Mouse (Mus musculus) hindbrain, embryonic 10.5 days (tissue): ENCODE results near the gene Defb36. TPM values are rescaled to one million over a fixed set of nuclear protein-coding genes. Genes with fewer than 3 reads are reported as not detected.

Source experiments
- DNase-seq: peaks from one replicate; pipeline ENCODE4 v3.0.0-alpha.2; 2017; ENCODE audit warnings: low spot score
- H3K27ac ChIP-seq: fragments of 300-500 bp; sonication (generic); 2 replicates; pipeline ENCODE4 v1.5.1; 2016; ENCODE audit warnings: mild to moderate bottlenecking, moderate library complexity
- H3K27me3 ChIP-seq: fragments of 300-500 bp; sonication (generic); 2 replicates; pipeline ENCODE4 v1.6.1; 2016; ENCODE audit warnings: mild to moderate bottlenecking; ENCODE audit not compliant: poor library complexity, insufficient read depth, severe bottlenecking
- H3K36me3 ChIP-seq: fragments of 300-500 bp; sonication (generic); 2 replicates; pipeline ENCODE4 v1.6.1; 2016; ENCODE audit warnings: mild to moderate bottlenecking, moderate library complexity
- H3K4me1 ChIP-seq: fragments of 300-500 bp; sonication (generic); replicated peaks from 2 replicates; pipeline ENCODE4 v1.6.1; 2016; ENCODE audit warnings: mild to moderate bottlenecking
- H3K4me3 ChIP-seq: fragments of 300-500 bp; sonication (generic); 2 replicates; pipeline ENCODE4 v1.5.1; 2016; ENCODE audit warnings: mild to moderate bottlenecking, moderate library complexity
- H3K9me3 ChIP-seq: fragments of 300-500 bp; sonication (generic); 2 replicates; pipeline ENCODE4 v1.6.1; 2016; ENCODE audit warnings: mild to moderate bottlenecking, moderate library complexity
- WGBS: fragments of 180-500 bp; shearing (Covaris S2); methylation state at CpG from one replicate; pipeline ENCODE4 v1.1.7; 2016; 5-methylcytosine and 5-hydroxymethylcytosine counted together
- polyA plus RNA-seq: library from polyadenylated mRNA; unstranded; fragments of >200 nt; fragmentation: Nextera tagmentation; extraction: Ambion mirVana; gene quantifications from 2 replicates; pipeline ENCODE4 v1.2.1, GENCODE M21; 2016

Defb36 gene
- not detected in 2 replicates for polyA plus RNA-seq

DNA sequence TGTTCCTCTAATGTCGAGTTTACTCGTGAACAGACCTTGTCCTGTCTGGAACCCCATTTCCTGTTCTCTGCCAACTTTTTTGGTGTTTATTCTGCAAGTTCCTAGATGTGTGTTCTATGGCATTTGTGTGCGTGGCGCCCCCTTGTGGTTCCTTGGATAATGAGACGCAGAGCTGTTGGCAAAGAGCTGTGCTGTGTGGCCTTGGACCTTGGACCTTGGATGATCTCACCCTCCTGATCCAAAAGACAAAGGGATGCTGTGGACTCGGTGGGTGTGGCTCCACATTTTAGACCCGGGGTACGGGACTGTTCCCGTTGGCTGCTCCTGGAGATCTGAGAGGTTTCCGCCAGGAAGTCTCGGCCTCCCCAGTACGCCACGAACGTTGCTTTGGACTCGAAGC, at the start of gene Defb36:
Gene Defb36, plus strand, starts transcription at position 271 of the 400 bp plus-strand sequence.
- H3K36me3 ChIP-seq: no peaks in the 10 kb centered on the region
- H3K4me3 ChIP-seq: no peak within 1 kb of the TSS
- DNase-seq: peak; percentile 26
- H3K9me3 ChIP-seq: 0 out of 2 replicates have a peak, but pooled peaks cover 3% of the 10 kb centered on the region
- no peak within 1 kb of the TSS for H3K27ac ChIP-seq
- no peaks in the 10 kb centered on the region for H3K4me1 ChIP-seq
- 85% methylated on average over 15 of the region's 15 CpGs for WGBS
- H3K27me3 ChIP-seq: no peaks in the 10 kb centered on the region

DNA sequence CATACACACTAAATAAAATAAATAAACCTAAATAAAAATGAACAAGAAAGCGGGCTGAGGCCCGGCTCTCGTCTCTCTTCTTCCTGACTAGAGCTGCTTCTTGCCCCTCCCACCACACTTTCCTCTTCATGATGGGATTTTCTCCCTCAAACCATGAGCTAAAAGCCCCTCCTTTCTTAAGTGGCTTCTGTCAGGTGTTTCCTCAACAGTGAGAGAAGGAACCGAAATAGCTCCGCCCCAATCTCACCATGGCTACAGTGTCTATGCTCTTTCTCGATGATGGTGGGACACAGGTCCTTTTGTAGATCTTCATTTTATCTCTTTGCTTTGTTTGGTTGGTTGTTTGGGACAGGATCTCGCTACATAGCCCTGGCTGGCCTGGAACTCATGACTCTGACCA, 47.5 kb upstream of the Defb36 start:
- no peak for DNase-seq
- no peak overlapping the region for H3K4me3 ChIP-seq
- H3K27ac ChIP-seq: no peak overlapping the region
- H3K9me3 ChIP-seq: no peaks in the 10 kb centered on the region
- H3K4me1 ChIP-seq: peaks cover 7% of the 10 kb centered on the region; the same call in 1 of the 2 replicates
- no peaks in the 10 kb centered on the region for H3K36me3 ChIP-seq
- WGBS: 88% methylated on average over 7 of the region's 7 CpGs
- no peaks in the 10 kb centered on the region for H3K27me3 ChIP-seq

DNA sequence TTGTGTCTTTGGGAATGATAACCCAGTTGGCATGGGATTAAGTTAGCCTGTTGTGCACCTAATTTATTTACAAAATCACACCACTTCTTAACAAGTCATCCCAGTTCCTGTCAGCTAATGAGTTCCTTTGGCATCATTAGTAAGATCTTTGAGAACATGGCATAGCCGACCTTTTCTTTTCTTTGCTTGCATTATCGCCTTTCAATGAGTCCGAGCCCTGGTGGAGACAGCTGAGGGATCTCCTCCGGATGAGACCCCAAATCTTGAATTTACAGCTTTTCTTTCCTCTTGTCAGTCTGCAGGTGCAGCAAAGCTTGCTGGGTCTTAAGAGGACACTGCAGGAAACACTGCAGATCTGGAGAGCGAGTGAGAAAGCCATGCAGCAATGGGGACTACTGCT, 35.1 kb upstream of the Defb36 start, which contains the start of gene Gm17416:
Gene Gm17416, plus strand, starts transcription at position 301 of the 400 bp plus-strand sequence.
- H3K27me3 ChIP-seq: no peaks in the 10 kb centered on the region
- H3K27ac ChIP-seq: no peak within 1 kb of the TSS
- H3K4me3 ChIP-seq: no peak within 1 kb of the TSS
- H3K4me1 ChIP-seq: no peaks in the 10 kb centered on the region
- no peaks in the 10 kb centered on the region for H3K9me3 ChIP-seq
- H3K36me3 ChIP-seq: no peaks in the 10 kb centered on the region
- WGBS: 89% methylated on average over 5 of the region's 5 CpGs
- DNase-seq: no peak

DNA sequence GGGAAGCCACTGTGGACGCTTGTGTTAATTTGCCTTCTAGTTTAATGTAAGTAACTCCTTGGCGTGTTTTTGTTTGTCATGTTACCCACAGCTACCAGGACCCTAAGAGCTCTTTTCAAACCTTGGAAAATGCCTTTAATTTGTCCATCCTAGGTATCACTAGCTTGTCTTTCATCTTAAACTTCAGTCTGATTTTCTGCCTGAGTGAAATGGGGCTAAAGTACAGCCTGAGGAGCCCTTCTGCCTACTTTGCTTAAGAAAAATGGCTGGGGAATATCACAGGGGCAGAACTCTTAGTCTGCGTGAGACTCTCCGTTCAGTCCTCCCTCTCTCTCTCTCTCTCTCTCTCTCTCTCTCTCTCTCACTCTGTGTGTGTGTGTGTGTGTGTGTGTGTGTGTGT, 34.2 kb upstream of the Defb36 start:
- H3K36me3 ChIP-seq: no peaks in the 10 kb centered on the region
- no peaks in the 10 kb centered on the region for H3K9me3 ChIP-seq
- DNase-seq: no peak
- no peaks in the 10 kb centered on the region for H3K27me3 ChIP-seq
- 83% methylated on average over 4 of the region's 4 CpGs for WGBS
- H3K4me3 ChIP-seq: no peak overlapping the region
- no peak overlapping the region for H3K27ac ChIP-seq
- H3K4me1 ChIP-seq: no peaks in the 10 kb centered on the region

DNA sequence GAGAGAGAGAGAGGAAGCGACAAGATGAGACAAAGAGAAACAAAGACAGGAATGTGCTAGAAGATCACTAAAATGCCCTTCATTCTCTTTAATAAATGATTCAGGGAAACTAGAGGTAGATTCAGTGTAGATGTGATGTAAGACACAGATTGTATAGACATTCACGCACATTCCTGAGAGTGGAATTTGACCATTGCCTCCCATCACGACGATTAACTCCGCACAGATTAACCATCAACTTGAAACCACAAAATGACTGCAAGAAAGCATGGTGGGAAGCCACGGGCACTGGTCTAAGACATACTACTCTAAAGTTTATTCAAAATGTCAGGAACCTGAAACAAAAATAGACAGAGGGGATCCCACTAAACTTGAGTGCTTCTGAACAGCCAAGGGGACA, 33.8 kb upstream of the Defb36 start:
- Histone ChIP-seq H3K27me3 (no peaks in the 10 kb centered on the region), H3K36me3 (no peaks in the 10 kb centered on the region), H3K9me3 (no peaks in the 10 kb centered on the region), H3K4me1 (no peaks in the 10 kb centered on the region), H3K27ac (no peak overlapping the region), H3K4me3 (no peak overlapping the region)
- 85% methylated on average over 6 of the region's 6 CpGs for WGBS
- no peak for DNase-seq

DNA sequence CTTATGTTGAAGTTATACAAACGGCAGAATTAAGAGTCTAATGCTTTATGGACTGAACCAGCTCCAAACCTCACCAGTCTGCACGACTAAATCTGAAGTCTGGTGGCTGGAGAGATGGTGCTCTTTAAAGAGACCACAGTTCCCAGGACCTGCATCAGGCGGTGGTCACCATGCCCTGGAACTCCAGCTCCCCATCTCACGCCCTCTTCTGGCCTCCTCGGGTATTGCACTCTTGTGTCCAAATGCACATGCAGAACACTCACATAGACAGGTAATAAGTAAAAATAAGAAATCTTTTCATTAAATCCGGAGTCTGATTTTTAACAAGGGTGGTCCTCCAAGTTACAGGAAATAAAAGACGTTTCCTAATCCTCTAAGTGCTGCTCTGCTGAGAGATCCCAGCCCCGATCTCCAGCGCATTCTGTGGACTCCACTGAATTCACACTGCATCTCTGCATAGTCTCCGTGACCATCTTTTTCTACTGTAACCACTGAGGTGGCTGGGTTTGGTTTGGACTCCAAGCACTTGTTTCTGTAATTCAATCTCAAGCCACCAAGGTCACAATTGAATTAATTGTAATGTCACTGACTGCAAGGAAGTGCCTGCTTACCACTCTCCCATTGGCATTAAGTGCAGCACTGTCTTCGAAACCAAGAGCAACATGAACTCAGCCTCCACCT, 31.9 kb upstream of the Defb36 start, which contains the start of gene Defb21:
Gene Defb21, plus strand, starts transcription at position 631 of the 681 bp plus-strand sequence.
- H3K4me1 ChIP-seq: no peaks in the 10 kb centered on the region; the same call in 1 of the 2 replicates
- H3K27me3 ChIP-seq: no peaks in the 10 kb centered on the region
- no peaks in the 10 kb centered on the region for H3K36me3 ChIP-seq
- H3K9me3 ChIP-seq: no peaks in the 10 kb centered on the region
- WGBS: 63% methylated on average over 11 of the region's 11 CpGs
- H3K27ac ChIP-seq: no peak within 1 kb of the TSS
- H3K4me3 ChIP-seq: no peak within 1 kb of the TSS
- peak; percentile 22 for DNase-seq

DNA sequence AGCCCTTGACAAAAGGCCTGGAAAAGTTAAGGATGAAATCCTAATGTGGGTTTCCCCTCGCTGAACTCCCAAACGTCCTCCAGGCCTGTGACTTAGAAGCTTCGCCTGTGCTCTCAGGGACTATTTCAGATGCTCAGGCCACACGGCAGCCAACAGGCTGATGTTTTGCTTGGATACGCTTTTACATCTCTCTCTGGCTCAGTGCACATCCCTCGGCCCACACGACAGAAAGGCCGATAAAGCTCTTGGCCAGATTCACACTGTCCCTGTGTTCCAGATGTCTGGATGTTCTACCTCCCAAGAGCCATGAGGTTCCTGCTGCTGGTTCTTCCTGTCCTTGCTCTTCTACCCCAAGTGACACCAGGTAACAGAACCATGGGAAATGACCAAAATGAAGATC, 30.6 kb upstream of the Defb36 start:
- no peak for DNase-seq
- Histone ChIP-seq H3K27ac (no peak overlapping the region), H3K9me3 (no peaks in the 10 kb centered on the region), H3K27me3 (no peaks in the 10 kb centered on the region), H3K4me3 (no peak overlapping the region), H3K4me1 (no peaks in the 10 kb centered on the region; the same call in 1 of the 2 replicates), H3K36me3 (no peaks in the 10 kb centered on the region)
- WGBS: 89% methylated on average over 8 of the region's 8 CpGs

DNA sequence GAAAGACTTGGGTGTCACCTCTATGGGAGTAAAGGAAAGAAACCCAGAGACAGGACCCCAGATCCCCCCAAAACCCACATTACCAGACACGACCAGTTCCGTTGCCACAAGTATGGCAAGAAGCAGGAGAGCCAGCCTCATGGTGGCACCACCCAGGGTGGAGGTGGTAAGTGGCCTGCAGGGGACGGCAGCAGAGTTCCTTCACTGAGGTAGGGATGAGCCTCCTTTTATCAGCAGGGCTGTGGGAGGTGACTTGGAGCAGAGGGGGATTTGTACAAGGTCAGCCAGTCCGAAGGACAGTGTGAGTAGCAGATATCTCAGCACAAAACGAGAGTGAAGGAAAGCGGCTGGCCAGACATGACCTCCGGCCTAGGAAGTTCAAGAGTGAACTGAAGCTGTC, 24.0 kb upstream of the Defb36 start, which contains the start of gene Defb19:
Gene Defb19, minus strand, starts transcription at position 206 of the 400 bp plus-strand sequence.
- H3K27me3 ChIP-seq: no peaks in the 10 kb centered on the region
- no peak for DNase-seq
- H3K27ac ChIP-seq: no peak within 1 kb of the TSS
- H3K36me3 ChIP-seq: no peaks in the 10 kb centered on the region
- H3K9me3 ChIP-seq: no peaks in the 10 kb centered on the region
- H3K4me3 ChIP-seq: no peak within 1 kb of the TSS
- peaks cover 2% of the 10 kb centered on the region; the same call in 1 of the 2 replicates for H3K4me1 ChIP-seq
- 72% methylated on average over 7 of the region's 7 CpGs for WGBS

DNA sequence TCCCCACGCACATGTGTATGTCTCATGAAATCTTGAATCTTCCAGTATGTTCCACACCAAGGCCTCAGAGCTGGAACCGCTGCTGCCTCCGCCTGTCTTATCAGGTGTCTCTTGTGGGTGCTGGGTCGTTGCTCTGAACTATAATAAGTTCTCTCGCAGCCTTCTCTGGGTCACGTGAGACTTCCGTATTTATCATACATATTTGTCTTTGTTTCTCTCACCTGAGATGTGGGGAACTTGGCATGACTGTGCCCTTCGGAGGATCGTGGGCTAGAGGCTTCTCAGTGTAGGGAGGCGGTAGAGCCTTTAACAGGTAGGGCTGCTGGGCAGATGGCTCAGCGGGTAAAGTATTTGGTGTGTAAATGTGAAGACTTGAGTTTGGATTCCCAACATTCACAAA, 23.5 kb upstream of the Defb36 start:
- WGBS: 91% methylated on average over 11 of the region's 11 CpGs
- H3K9me3 ChIP-seq: no peaks in the 10 kb centered on the region
- no peaks in the 10 kb centered on the region for H3K27me3 ChIP-seq

DNA sequence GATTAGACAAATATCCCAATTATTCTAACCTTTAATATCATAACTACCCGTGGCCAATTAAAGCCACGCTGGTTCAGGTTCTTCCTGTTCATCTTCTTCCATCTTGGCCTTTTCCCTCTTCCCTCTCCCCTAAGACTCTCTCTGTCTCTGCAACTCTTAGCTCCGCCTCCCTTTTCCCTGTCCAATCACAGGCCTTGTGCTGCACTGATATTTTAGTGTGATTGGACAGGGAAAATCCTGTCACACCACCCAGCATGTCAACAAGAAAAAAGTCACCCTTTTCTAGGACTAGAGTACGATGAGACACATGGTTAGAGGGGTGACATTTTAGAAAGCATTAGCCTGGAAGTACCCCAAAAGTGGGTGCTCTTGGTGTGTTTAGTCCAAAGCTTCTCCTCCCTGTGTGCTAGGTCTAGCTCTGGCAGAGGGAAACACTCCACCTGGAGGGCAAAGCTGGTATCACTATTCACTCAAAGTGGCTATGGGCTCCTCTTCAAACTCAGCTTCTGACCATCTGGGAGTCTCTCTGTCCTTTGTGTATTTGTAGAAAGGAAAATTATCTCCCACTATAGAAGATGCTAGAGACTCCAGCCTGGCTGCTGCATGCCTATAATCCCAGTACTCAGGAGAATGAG, 17.1 kb upstream of the Defb36 start:
- DNase-seq: peak; percentile 18
- H3K27me3 ChIP-seq: no peaks in the 10 kb centered on the region
- 78% methylated on average over 4 of the region's 4 CpGs for WGBS

More for the DNA sequence above, 23.5 kb upstream of the Defb36 start:
- Histone ChIP-seq H3K27ac (no peak overlapping the region), H3K4me3 (no peak overlapping the region), H3K4me1 (peaks cover 2% of the 10 kb centered on the region; the same call in 1 of the 2 replicates), H3K36me3 (no peaks in the 10 kb centered on the region)
- no peak for DNase-seq

DNA sequence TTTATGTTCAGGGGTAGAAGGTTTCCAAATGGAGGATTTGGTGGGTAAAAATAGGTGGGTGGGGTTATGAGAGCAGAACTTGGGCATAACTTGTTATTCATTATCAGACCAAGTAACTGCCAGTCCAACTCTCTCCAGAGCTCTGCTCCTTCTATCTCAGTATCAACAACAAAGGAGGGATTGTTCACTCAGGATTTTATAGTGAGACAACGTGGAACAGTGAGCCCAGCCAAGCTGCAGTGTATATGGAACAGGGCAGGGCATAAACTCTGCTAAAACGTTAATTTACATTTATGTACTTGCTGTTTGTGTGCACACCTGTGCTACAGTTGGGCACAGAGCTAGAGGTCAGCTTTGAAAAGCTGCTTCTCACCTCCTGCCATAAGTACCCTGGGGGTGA, 15.7 kb upstream of the Defb36 start:
- Histone ChIP-seq H3K36me3 (no peaks in the 10 kb centered on the region), H3K4me1 (no peaks in the 10 kb centered on the region), H3K4me3 (no peak overlapping the region), H3K27me3 (no peaks in the 10 kb centered on the region), H3K9me3 (no peaks in the 10 kb centered on the region), H3K27ac (no peak overlapping the region)
- no peak for DNase-seq
- 61% methylated on average over 2 of the region's 2 CpGs for WGBS

More for the DNA sequence above, 17.1 kb upstream of the Defb36 start:
- Histone ChIP-seq H3K9me3 (no peaks in the 10 kb centered on the region), H3K36me3 (no peaks in the 10 kb centered on the region), H3K4me1 (no peaks in the 10 kb centered on the region), H3K27ac (no peak overlapping the region), H3K4me3 (no peak overlapping the region)

DNA sequence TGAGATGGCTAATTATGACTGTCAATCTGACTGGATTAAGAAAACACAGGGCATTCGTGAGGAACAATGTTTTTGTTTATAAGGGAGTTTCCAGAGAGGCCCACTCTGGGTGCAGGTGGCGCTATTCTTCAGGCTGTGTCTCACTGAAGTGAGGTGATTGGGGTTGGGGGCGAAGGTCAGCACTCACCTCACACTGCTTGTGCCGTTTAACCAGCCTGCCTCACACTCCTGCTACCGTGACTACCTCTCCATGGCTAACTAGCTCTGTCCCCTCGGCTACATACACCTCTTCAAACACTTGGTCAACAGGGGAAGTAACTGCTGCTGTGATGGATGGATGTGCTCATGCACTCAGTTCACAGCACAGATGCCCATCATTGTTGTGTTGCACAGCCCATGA, 15.1 kb upstream of the Defb36 start:
- Histone ChIP-seq H3K9me3 (no peaks in the 10 kb centered on the region), H3K4me3 (no peak overlapping the region), H3K27me3 (no peaks in the 10 kb centered on the region), H3K27ac (no peak overlapping the region), H3K4me1 (no peaks in the 10 kb centered on the region), H3K36me3 (no peaks in the 10 kb centered on the region)
- 49% methylated on average over 6 of the region's 6 CpGs for WGBS
- no peak for DNase-seq

DNA sequence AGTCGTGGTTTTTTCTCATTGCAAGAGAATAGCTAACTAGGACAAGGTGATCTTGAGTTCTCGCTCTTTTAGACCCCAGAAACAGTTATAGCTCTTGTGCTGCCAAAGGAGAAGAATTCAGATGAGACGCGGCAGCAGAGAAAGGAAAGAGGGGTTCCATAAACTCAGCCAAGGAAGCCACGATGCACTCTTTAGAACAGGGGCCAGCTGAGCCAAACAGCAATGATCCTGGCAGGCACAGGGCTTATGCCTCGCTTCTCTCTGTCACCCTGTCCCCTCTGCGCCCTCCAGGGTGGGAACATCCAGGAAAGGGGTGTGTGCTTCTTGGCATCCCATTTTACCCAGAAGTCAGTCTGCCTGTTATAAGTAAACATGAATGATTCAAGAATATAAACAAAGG, 4.8 kb upstream of the Defb36 start, which contains the start of gene Defb45:
Gene Defb45, minus strand, starts transcription at position 101 of the 400 bp plus-strand sequence.
- Histone ChIP-seq H3K27me3 (no peaks in the 10 kb centered on the region), H3K27ac (no peak within 1 kb of the TSS), H3K9me3 (no peaks in the 10 kb centered on the region), H3K36me3 (no peaks in the 10 kb centered on the region), H3K4me1 (no peaks in the 10 kb centered on the region), H3K4me3 (no peak within 1 kb of the TSS)
- 71% methylated on average over 7 of the region's 7 CpGs for WGBS
- DNase-seq: no peak
